Mouse (Mus musculus) cerebellum, postnatal 10 days (tissue): ENCODE measurements around the gene Vmn2r114.
"Not testable (repeated sequence)": the region's sequence is repeated elsewhere in the genome, so short reads cannot be mapped to it uniquely, and the experiment has no call there.

Source experiments
- DNase-seq, 2 experiments: peaks; one replicate each; pipeline ENCODE4 v3.0.0; 2021; ENCODE audit warnings: mixed read lengths in 2 of 2

Vmn2r114 gene

GRCm38 (mm10) chr17:23312437-23312836 lies at the start of gene Vmn2r114:
Gene Vmn2r114, minus strand, starts transcription at chr17:23312537.
- not testable (repeated sequence) for DNase-seq

- DNase-seq, result no peak
Measured at GRCm38 (mm10) chr17:23351644-23352043, 39.3 kb upstream of the Vmn2r114 start.

GRCm38 (mm10) chr17:23343441-23343840 lies 31.1 kb upstream of the Vmn2r114 start, which contains the start of gene Vmn2r115:
Gene Vmn2r115, plus strand, starts transcription at chr17:23343741.
- DNase-seq, result not testable (repeated sequence)

- DNase-seq, result no peak
Measured at GRCm38 (mm10) chr17:23330657-23331056, 18.3 kb upstream of the Vmn2r114 start.
